Mouse (Mus musculus): ENCODE measurements around the gene Dtx2. TPM values are rescaled to one million over a fixed set of nuclear protein-coding genes. Genes with fewer than 3 reads are reported as not detected.

The Dtx2 gene
- polyA plus RNA-seq, 1 experiment from 2014 or later = 27.6 TPM

- ATAC-seq (ENCODE audit: low read depth) = no peak
- Histone ChIP-seq H3K4me2 (ENCODE audit: low read depth, low read length) (peak overlapping the region; percentile 67), H3K36me3 (ENCODE audit: control insufficient read depth, insufficient read depth, low read length) (no peaks in the 10 kb centered on the region), H3K9ac (ENCODE audit: low read length) (no peak overlapping the region; the same call in 1 of the 2 replicates), H3K9me3 (ENCODE audit: control insufficient read depth, low read length) (no peaks in the 10 kb centered on the region), H3K27ac (ENCODE audit: low read length) (peak overlapping the region; percentile 94), H3K4me1 (replicated peaks; ENCODE audit: control insufficient read depth, insufficient read depth, low read length) (peaks cover 12% of the 10 kb centered on the region), H3K4me3 (ENCODE audit: low read length) (no peak overlapping the region; the same call in 1 of the 2 replicates), H3K27me3 (ENCODE audit: control insufficient read depth, insufficient read depth, low read depth, low read length) (no peaks in the 10 kb centered on the region)
- 88% methylated on average over 4 of the region's 4 CpGs for WGBS
Observed at GRCm38 (mm10) chr5:135958367-135958766, 36.2 kb upstream of the Dtx2 start.

GRCm38 (mm10) chr5:135959911-135960310 is 34.7 kb upstream of the Dtx2 start:
- H3K9ac ChIP-seq (ENCODE audit: low read length) = no peak overlapping the region
- H3K4me3 ChIP-seq (ENCODE audit: low read length) = no peak overlapping the region
- no peaks in the 10 kb centered on the region for H3K27me3 ChIP-seq (ENCODE audit: control insufficient read depth, insufficient read depth, low read depth, low read length)
- no peaks in the 10 kb centered on the region for H3K36me3 ChIP-seq (ENCODE audit: control insufficient read depth, insufficient read depth, low read length)
- H3K27ac ChIP-seq (ENCODE audit: low read length) = no peak overlapping the region
- WGBS = 86% methylated on average over 7 of the region's 7 CpGs
- no peak for ATAC-seq (ENCODE audit: low read depth)
- no peak overlapping the region for H3K4me2 ChIP-seq (ENCODE audit: low read depth, low read length)
- H3K9me3 ChIP-seq (ENCODE audit: control insufficient read depth, low read length) = no peaks in the 10 kb centered on the region
- H3K4me1 ChIP-seq (replicated peaks; ENCODE audit: control insufficient read depth, insufficient read depth, low read length) = peaks cover 13% of the 10 kb centered on the region

- Histone ChIP-seq H3K27ac (ENCODE audit: low read length) (peak overlapping the region; percentile 97; the same call in 1 of the 2 replicates), H3K9me3 (ENCODE audit: control insufficient read depth, low read length) (no peaks in the 10 kb centered on the region), H3K4me1 (replicated peaks; ENCODE audit: control insufficient read depth, insufficient read depth, low read length) (peaks cover 17% of the 10 kb centered on the region), H3K36me3 (ENCODE audit: control insufficient read depth, insufficient read depth, low read length) (no peaks in the 10 kb centered on the region), H3K9ac (ENCODE audit: low read length) (no peak overlapping the region), H3K4me2 (ENCODE audit: low read depth, low read length) (peak overlapping the region; percentile 96), H3K27me3 (ENCODE audit: control insufficient read depth, insufficient read depth, low read depth, low read length) (no peaks in the 10 kb centered on the region), H3K4me3 (ENCODE audit: low read length) (no peak overlapping the region)
- 90% methylated on average over 15 of the region's 15 CpGs for WGBS
- no peak for ATAC-seq (ENCODE audit: low read depth)
Observed at GRCm38 (mm10) chr5:135960909-135961635, 33.5 kb upstream of the Dtx2 start.

- no peak; the same call in 1 of the 2 replicates for ATAC-seq (ENCODE audit: low read depth)
- WGBS = under 1% methylated on average over 11 of the region's 11 CpGs
- H3K27ac ChIP-seq (ENCODE audit: low read length) = peak overlapping the region; percentile 97
- H3K9me3 ChIP-seq (ENCODE audit: control insufficient read depth, low read length) = no peaks in the 10 kb centered on the region
- peaks cover 17% of the 10 kb centered on the region for H3K4me1 ChIP-seq (replicated peaks; ENCODE audit: control insufficient read depth, insufficient read depth, low read length)
- peak overlapping the region; percentile 74 for H3K4me3 ChIP-seq (ENCODE audit: low read length)
- H3K27me3 ChIP-seq (ENCODE audit: control insufficient read depth, insufficient read depth, low read depth, low read length) = no peaks in the 10 kb centered on the region
- H3K9ac ChIP-seq (ENCODE audit: low read length) = peak overlapping the region; percentile 29
- peak overlapping the region; percentile 96 for H3K4me2 ChIP-seq (ENCODE audit: low read depth, low read length)
- H3K36me3 ChIP-seq (ENCODE audit: control insufficient read depth, insufficient read depth, low read length) = no peaks in the 10 kb centered on the region
Observed at GRCm38 (mm10) chr5:135962125-135962491, 32.5 kb upstream of the Dtx2 start.

- under 1% methylated on average over 62 of the region's 64 CpGs for WGBS
Observed at GRCm38 (mm10) chr5:135962492-135963279, 31.9 kb upstream of the Dtx2 start.

GRCm38 (mm10) chr5:135963280-135963627 is 31.3 kb upstream of the Dtx2 start:
- ATAC-seq (ENCODE audit: low read depth) = no peak
- no peaks in the 10 kb centered on the region for H3K9me3 ChIP-seq (ENCODE audit: control insufficient read depth, low read length)
- no peaks in the 10 kb centered on the region for H3K36me3 ChIP-seq (ENCODE audit: control insufficient read depth, insufficient read depth, low read length)
- peaks cover 15% of the 10 kb centered on the region for H3K4me1 ChIP-seq (replicated peaks; ENCODE audit: control insufficient read depth, insufficient read depth, low read length)
- H3K9ac ChIP-seq (ENCODE audit: low read length) = peak overlapping the region; percentile 97
- WGBS = 3% methylated on average over 6 of the region's 6 CpGs
- peak overlapping the region; percentile 74 for H3K4me3 ChIP-seq (ENCODE audit: low read length)
- peak overlapping the region; percentile 97 for H3K27ac ChIP-seq (ENCODE audit: low read length)
- no peaks in the 10 kb centered on the region for H3K27me3 ChIP-seq (ENCODE audit: control insufficient read depth, insufficient read depth, low read depth, low read length)
- H3K4me2 ChIP-seq (ENCODE audit: low read depth, low read length) = peak overlapping the region; percentile 96

More at GRCm38 (mm10) chr5:135962492-135963279, 31.9 kb upstream of the Dtx2 start:
- ATAC-seq (ENCODE audit: low read depth) = peak; percentile 93
- peak overlapping the region; percentile 97 for H3K27ac ChIP-seq (ENCODE audit: low read length)
- peaks cover 17% of the 10 kb centered on the region for H3K4me1 ChIP-seq (replicated peaks; ENCODE audit: control insufficient read depth, insufficient read depth, low read length)
- H3K27me3 ChIP-seq (ENCODE audit: control insufficient read depth, insufficient read depth, low read depth, low read length) = no peaks in the 10 kb centered on the region
- H3K9me3 ChIP-seq (ENCODE audit: control insufficient read depth, low read length) = no peaks in the 10 kb centered on the region
- H3K36me3 ChIP-seq (ENCODE audit: control insufficient read depth, insufficient read depth, low read length) = no peaks in the 10 kb centered on the region
- H3K9ac ChIP-seq (ENCODE audit: low read length) = peak overlapping the region; percentile 97
- peak overlapping the region; percentile 74 for H3K4me3 ChIP-seq (ENCODE audit: low read length)
- H3K4me2 ChIP-seq (ENCODE audit: low read depth, low read length) = peak overlapping the region; percentile 96

GRCm38 (mm10) chr5:135965501-135965930 is 29.1 kb upstream of the Dtx2 start:
- Histone ChIP-seq H3K27me3 (ENCODE audit: control insufficient read depth, insufficient read depth, low read depth, low read length) (no peaks in the 10 kb centered on the region), H3K4me3 (ENCODE audit: low read length) (peak overlapping the region; percentile 37), H3K27ac (ENCODE audit: low read length) (peak overlapping the region; percentile 46; the same call in 1 of the 2 replicates), H3K9me3 (ENCODE audit: control insufficient read depth, low read length) (no peaks in the 10 kb centered on the region), H3K4me2 (ENCODE audit: low read depth, low read length) (peak overlapping the region; percentile 58), H3K36me3 (ENCODE audit: control insufficient read depth, insufficient read depth, low read length) (no peaks in the 10 kb centered on the region), H3K9ac (ENCODE audit: low read length) (peak overlapping the region; percentile 51), H3K4me1 (replicated peaks; ENCODE audit: control insufficient read depth, insufficient read depth, low read length) (peaks cover 15% of the 10 kb centered on the region)
- no peak for ATAC-seq (ENCODE audit: low read depth)
- WGBS = 9% methylated on average over 24 of the region's 24 CpGs

- WGBS = 56% methylated on average over 9 of the region's 9 CpGs
- Histone ChIP-seq H3K4me1 (replicated peaks; ENCODE audit: control insufficient read depth, insufficient read depth, low read length) (peaks cover 10% of the 10 kb centered on the region), H3K36me3 (ENCODE audit: control insufficient read depth, insufficient read depth, low read length) (no peaks in the 10 kb centered on the region), H3K27me3 (ENCODE audit: control insufficient read depth, insufficient read depth, low read depth, low read length) (no peaks in the 10 kb centered on the region), H3K4me2 (ENCODE audit: low read depth, low read length) (no peak overlapping the region), H3K9ac (ENCODE audit: low read length) (no peak overlapping the region), H3K4me3 (ENCODE audit: low read length) (no peak overlapping the region), H3K9me3 (ENCODE audit: control insufficient read depth, low read length) (no peaks in the 10 kb centered on the region), H3K27ac (ENCODE audit: low read length) (no peak overlapping the region)
- ATAC-seq (ENCODE audit: low read depth) = no peak
Observed at GRCm38 (mm10) chr5:135966866-135967265, 27.7 kb upstream of the Dtx2 start.

GRCm38 (mm10) chr5:135968781-135969180 is 25.8 kb upstream of the Dtx2 start:
- Histone ChIP-seq H3K36me3 (ENCODE audit: control insufficient read depth, insufficient read depth, low read length) (no peaks in the 10 kb centered on the region), H3K9ac (ENCODE audit: low read length) (no peak overlapping the region), H3K4me1 (replicated peaks; ENCODE audit: control insufficient read depth, insufficient read depth, low read length) (peaks cover 5% of the 10 kb centered on the region; the same call in 1 of the 2 replicates), H3K4me3 (ENCODE audit: low read length) (no peak overlapping the region), H3K27me3 (ENCODE audit: control insufficient read depth, insufficient read depth, low read depth, low read length) (no peaks in the 10 kb centered on the region), H3K9me3 (ENCODE audit: control insufficient read depth, low read length) (no peaks in the 10 kb centered on the region), H3K27ac (ENCODE audit: low read length) (no peak overlapping the region), H3K4me2 (ENCODE audit: low read depth, low read length) (no peak overlapping the region)
- no peak for ATAC-seq (ENCODE audit: low read depth)
- 54% methylated on average over 1 of the region's 1 CpGs for WGBS
